In the genomic region with DNA sequence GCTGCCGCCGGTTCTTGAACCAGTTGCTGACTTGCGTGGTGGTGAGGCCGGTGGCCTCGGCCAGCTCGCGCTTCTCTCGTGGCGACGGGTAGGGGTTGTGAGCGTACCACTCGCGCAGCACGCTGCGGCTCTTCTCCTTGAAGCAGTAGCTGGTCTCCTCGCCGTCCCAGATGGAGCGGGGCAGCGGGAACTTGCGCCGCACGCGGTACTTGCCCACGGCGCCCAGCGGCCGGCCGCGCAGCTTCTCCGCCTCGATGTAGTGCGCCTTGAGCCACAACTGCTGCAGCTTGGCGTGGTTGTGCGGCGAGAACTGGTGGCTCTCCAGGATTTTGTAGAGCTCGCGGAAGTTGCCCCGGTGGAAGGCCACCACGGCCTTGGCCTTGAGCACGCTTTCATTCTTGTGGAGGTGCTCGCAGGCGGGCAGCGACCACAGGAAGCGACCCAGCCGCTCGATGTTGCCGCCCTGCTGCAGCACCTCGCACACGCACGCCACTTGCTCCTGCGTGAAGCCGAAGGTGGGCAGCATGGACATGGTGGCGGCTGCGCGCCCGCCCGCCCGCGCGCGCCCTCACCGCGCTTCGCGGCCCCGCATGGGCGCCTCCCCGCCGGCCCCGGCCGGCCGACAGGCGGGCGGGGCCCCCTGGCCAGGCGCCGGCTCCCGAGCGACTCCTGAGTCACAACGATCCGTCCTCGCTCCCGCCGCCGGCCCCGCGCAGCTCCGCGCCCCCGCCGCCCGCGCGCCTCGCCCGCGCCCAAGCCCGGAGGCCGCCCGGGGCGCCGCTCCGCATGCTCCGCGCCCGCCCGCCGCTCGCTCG, we compare ENCODE assay signal across 8 mouse cellular contexts. TPM values are rescaled to one million over a fixed set of nuclear protein-coding genes. Genes with fewer than 3 reads are reported as not detected.
DNase-seq lines count a peak whose midpoint lies in the region; ATAC-seq and TF ChIP-seq lines count a peak whose summit lies in the region.

No protein-coding gene starts in this region.

- no peak for TF ChIP-seq CTCF in lung, postnatal 0 days (IDR thresholded peaks at IDR 0.05)
- no peak for TF ChIP-seq CTCF in hindbrain, postnatal 0 days (IDR thresholded peaks at IDR 0.05; ENCODE audit: low read depth)

- H3K27me3 ChIP-seq in lung, postnatal 0 days (replicated peaks; ENCODE audit: insufficient read depth, low read length) = peaks cover 89% of the 10 kb centered on the region
- H3K27me3 ChIP-seq in embryonic facial prominence, embryonic 13.5 days = peaks cover 82% of the 10 kb centered on the region
- H3K27me3 ChIP-seq in hindbrain, postnatal 0 days (ENCODE audit: insufficient read depth, low read length) = peaks cover 95% of the 10 kb centered on the region
- peaks cover 96% of the 10 kb centered on the region for H3K27me3 ChIP-seq in midbrain, embryonic 14.5 days (ENCODE audit: control insufficient read depth, insufficient read depth, low read length)

- H3K9ac ChIP-seq in lung, postnatal 0 days (replicated peaks; ENCODE audit: low read depth) = no peak overlapping the region
- peak overlapping the region; percentile 95 for H3K9ac ChIP-seq in embryonic facial prominence, embryonic 13.5 days
- no peak overlapping the region for H3K9ac ChIP-seq in hindbrain, postnatal 0 days (replicated peaks; ENCODE audit: low read length)
- H3K9ac ChIP-seq in midbrain, embryonic 14.5 days (replicated peaks; ENCODE audit: low read length) = no peak overlapping the region

- 2% methylated on average over 82 of the region's 109 CpGs for WGBS in lung, postnatal 0 days
- under 1% methylated on average over 94 of the region's 109 CpGs for WGBS in embryonic facial prominence, embryonic 13.5 days
- WGBS in hindbrain, postnatal 0 days = under 1% methylated on average over 68 of the region's 109 CpGs
- under 1% methylated on average over 109 of the region's 109 CpGs for WGBS in midbrain, embryonic 14.5 days

- H3K4me1 ChIP-seq in lung, postnatal 0 days (ENCODE audit: insufficient read depth, low read depth, low read length) = peaks cover 2% of the 10 kb centered on the region
- H3K4me1 ChIP-seq in embryonic facial prominence, embryonic 13.5 days = peaks cover 54% of the 10 kb centered on the region
- no peaks in the 10 kb centered on the region for H3K4me1 ChIP-seq in hindbrain, postnatal 0 days (ENCODE audit: insufficient read depth, low read length)
- H3K4me1 ChIP-seq in midbrain, embryonic 14.5 days (ENCODE audit: control insufficient read depth, insufficient read depth, low read length) = peaks cover 5% of the 10 kb centered on the region; the same call in 1 of the 2 replicates

- ATAC-seq in lung, postnatal 0 days = peak; percentile 3
- ATAC-seq in embryonic facial prominence, embryonic 13.5 days (ENCODE audit: insufficient number of reproducible peaks, insufficient read depth, low FRiP score, low TSS enrichment, low read depth) = peak; percentile 0; the same call in 1 of the 2 replicates
- no peak for ATAC-seq in hindbrain, postnatal 0 days
- ATAC-seq in midbrain, embryonic 14.5 days (ENCODE audit: low FRiP score, low TSS enrichment) = peak; percentile 1
- ATAC-seq in frontal cortex, adult (ENCODE audit: low TSS enrichment) = no peak

- peak overlapping the region; percentile 41 for H3K4me3 ChIP-seq in lung, postnatal 0 days (ENCODE audit: low read depth, low read length)
- H3K4me3 ChIP-seq in embryonic facial prominence, embryonic 13.5 days = peak overlapping the region; percentile 76
- peak overlapping the region; percentile 33 for H3K4me3 ChIP-seq in hindbrain, postnatal 0 days (ENCODE audit: low read length)
- H3K4me3 ChIP-seq in midbrain, embryonic 14.5 days (replicated peaks; ENCODE audit: low read depth, low read length) = peak overlapping the region; percentile 25

- H3K27ac ChIP-seq in lung, postnatal 0 days (ENCODE audit: low read length) = no peak overlapping the region
- peak overlapping the region; percentile 94 for H3K27ac ChIP-seq in embryonic facial prominence, embryonic 13.5 days
- no peak overlapping the region for H3K27ac ChIP-seq in hindbrain, postnatal 0 days
- no peak overlapping the region for H3K27ac ChIP-seq in midbrain, embryonic 14.5 days (replicated peaks; ENCODE audit: low read depth, low read length)

- no peak for DNase-seq in lung, postnatal 0 days (ENCODE audit: low spot score)
- no peak for DNase-seq in lung, postnatal 14 days
- no peak for DNase-seq in hindbrain, postnatal 0 days (ENCODE audit: low spot score)
- peak; percentile 48 for DNase-seq in midbrain, embryonic 14.5 days
- DNase-seq in urinary bladder, postnatal 25 days (ENCODE audit: low spot score) = no peak
- no peak for DNase-seq in cerebellum, adult 9-11 months

- no peaks in the 10 kb centered on the region for H3K36me3 ChIP-seq in lung, postnatal 0 days (ENCODE audit: insufficient read depth, low read length)
- peaks cover 9% of the 10 kb centered on the region; the same call in 1 of the 2 replicates for H3K36me3 ChIP-seq in embryonic facial prominence, embryonic 13.5 days
- no peaks in the 10 kb centered on the region for H3K36me3 ChIP-seq in hindbrain, postnatal 0 days (ENCODE audit: insufficient read depth, low read length)
- no peaks in the 10 kb centered on the region for H3K36me3 ChIP-seq in midbrain, embryonic 14.5 days (ENCODE audit: control insufficient read depth, insufficient read depth, low read length)

- no peaks in the 10 kb centered on the region for H3K9me3 ChIP-seq in lung, postnatal 0 days (ENCODE audit: low read length)
- no peaks in the 10 kb centered on the region for H3K9me3 ChIP-seq in embryonic facial prominence, embryonic 13.5 days
- H3K9me3 ChIP-seq in hindbrain, postnatal 0 days (ENCODE audit: low read length) = no peaks in the 10 kb centered on the region
- no peaks in the 10 kb centered on the region for H3K9me3 ChIP-seq in midbrain, embryonic 14.5 days (ENCODE audit: control insufficient read depth, low read length)

- TF ChIP-seq EP300 in lung, postnatal 0 days (IDR thresholded peaks at IDR 0.05) = no peak

- peak overlapping the region; percentile 78 for H3K4me2 ChIP-seq in lung, postnatal 0 days (replicated peaks; ENCODE audit: low read depth, low read length)
- H3K4me2 ChIP-seq in embryonic facial prominence, embryonic 13.5 days = peak overlapping the region; percentile 72
- H3K4me2 ChIP-seq in hindbrain, postnatal 0 days (ENCODE audit: low read depth, low read length) = peak overlapping the region; percentile 53
- peak overlapping the region; percentile 63 for H3K4me2 ChIP-seq in midbrain, embryonic 14.5 days (ENCODE audit: low read length)

RNA-seq across cellular contexts. Expression of a gene that starts 0.4 kb away (rescaled TPM):
- polyA plus RNA-seq in lung, postnatal 0 days (2015; fragmentation: Nextera tagmentation; extraction: Ambion mirVana) = not detected in 2 replicates
- 21.3 and 21.9 TPM in 2 replicates for polyA plus RNA-seq in embryonic facial prominence, embryonic 13.5 days (2015; fragmentation: Nextera tagmentation; extraction: Ambion mirVana)
- 0.42 and 1.2 TPM in 2 replicates for total RNA-seq in hindbrain, postnatal 0 days (2014; rRNA removed)
- 0.51 and 0.93 TPM in 2 replicates for polyA plus RNA-seq in hindbrain, postnatal 0 days (2015; fragmentation: Nextera tagmentation; extraction: Ambion mirVana)
- 0.42 and 0.57 TPM in 2 replicates for polyA plus RNA-seq in midbrain, embryonic 14.5 days (2014; fragmentation: Nextera tagmentation; extraction: Ambion mirVana)

Comparison
In these comparisons a context has a peak if more than half of its experiments do, and no peak if none do; other contexts are left out.
1. ATAC-seq: peak in lung, postnatal 0 days (single experiment), embryonic facial prominence, embryonic 13.5 days (single experiment) and midbrain, embryonic 14.5 days (single experiment); none in hindbrain, postnatal 0 days (single experiment) and frontal cortex, adult (single experiment).
2. H3K4me3 ChIP-seq: peak in every context shown above with its lines; median percentile 76 in embryonic facial prominence, embryonic 13.5 days; 41 in lung, postnatal 0 days; 33 in hindbrain, postnatal 0 days; 25 in midbrain, embryonic 14.5 days.
3. RNA of a gene that starts 0.4 kb away (polyA plus RNA-seq): 21.3 to 21.9 TPM in embryonic facial prominence, embryonic 13.5 days; 0.51 to 0.93 TPM in hindbrain, postnatal 0 days, 0.42 to 0.57 TPM in midbrain, embryonic 14.5 days and not detected in lung, postnatal 0 days; every median in the first group is over 10 times any median in the second.
4. Peak in every context shown above with its lines, with median percentiles within 50 percentile points of each other: H3K4me2 ChIP-seq.